Mouse (Mus musculus): Measurements from ENCODE around the gene Cacna1s.

The Cacna1s gene

DNA sequence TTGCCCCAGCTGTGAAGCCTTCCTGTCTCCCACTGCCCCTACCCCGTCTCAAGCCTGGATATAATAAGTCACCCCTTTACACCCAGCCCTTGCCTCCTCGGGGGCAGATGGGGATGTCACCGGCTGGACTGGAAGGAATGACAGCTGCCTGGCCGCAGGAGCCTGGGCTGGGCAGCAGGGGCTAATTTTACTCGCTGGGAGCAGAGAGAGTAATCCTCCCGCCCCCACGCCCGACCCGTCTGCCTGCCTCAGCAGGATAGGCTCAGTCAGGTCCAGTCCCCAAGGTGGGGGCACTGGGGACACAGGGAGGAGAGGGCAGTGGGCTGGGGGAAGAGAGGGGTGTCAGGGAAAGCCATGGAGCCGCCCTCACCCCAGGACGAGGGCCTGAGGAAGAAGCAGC is at the start of gene Cacna1s:
Gene Cacna1s (plus strand): TSS at position 204 of the 400 bp plus-strand sequence.
- no peak for DNase-seq

DNA sequence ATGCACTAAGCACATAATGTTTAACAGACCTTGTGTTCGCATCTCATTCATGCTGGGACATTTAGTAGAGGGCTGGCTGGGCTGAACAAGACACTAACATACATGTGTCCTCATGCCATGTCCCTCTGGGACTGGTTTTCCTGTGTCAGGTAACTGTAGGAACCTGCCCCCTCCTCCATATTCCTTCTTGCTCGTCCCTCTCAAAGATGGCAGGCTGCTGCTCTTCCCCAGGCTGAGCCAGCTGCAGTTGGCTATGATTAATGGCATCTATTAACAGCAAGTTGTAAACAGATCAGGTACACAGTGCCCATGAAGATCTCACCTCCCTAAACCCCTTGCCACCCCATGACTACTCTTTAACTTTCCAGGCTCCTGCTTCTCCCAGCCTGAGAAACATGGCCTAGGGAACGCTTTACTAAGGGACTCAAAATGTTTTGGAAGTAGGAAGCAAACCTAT is 46.2 kb upstream of the Cacna1s start, which contains the start of gene Igfn1:
Gene Igfn1 (minus strand): TSS at position 51 of the 457 bp plus-strand sequence.
- DNase-seq = no peak

DNA sequence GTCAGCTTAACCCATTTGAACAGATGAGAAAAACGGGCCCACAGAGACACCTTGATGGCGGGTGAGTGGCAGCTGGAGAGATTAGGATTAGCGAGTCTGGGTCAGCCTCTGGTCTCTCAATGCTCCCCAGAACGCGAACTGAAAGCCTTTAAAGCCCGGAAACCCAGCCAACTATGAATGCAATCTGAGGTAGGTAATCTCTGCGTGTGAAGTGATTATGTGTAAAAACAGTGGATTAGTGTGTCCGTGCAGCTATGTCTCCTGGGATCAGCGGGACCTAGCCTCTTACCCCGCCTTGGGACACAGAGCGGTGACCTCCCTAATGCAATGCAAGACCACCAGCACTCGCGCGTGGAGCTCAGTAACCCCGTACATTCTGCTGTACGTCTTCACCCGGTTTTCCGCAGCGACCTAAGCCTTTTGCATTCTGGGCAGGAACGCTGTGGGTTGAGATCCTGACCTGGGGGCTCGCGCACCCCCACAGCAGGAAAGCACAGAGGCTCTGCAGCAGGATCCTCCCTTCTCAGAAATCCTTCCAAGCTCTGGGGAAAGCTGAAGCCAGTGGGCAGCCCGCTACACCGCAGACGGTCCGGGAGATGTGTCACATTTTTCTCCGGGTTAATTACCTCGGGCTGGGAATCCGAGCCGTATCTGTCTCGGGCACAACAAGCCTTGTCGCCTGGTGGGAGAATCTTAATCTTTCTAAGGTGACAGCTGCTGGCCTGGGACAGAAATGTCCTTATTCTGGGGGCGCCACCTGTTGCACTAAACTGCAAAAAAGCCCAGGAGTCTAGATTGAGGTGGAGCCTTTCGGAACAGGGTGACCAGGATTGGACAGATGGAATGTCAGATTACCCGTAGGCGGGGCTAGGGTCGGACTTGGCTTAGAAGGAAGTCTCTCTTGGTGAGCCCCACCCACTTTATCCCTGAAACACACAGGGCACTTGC is 45.1 kb upstream of the Cacna1s start, which contains the start of gene Tmem9:
Gene Tmem9 (plus strand): TSS at position 940 of the 948 bp plus-strand sequence.
- peak; percentile 18 to 29 for DNase-seq

DNA sequence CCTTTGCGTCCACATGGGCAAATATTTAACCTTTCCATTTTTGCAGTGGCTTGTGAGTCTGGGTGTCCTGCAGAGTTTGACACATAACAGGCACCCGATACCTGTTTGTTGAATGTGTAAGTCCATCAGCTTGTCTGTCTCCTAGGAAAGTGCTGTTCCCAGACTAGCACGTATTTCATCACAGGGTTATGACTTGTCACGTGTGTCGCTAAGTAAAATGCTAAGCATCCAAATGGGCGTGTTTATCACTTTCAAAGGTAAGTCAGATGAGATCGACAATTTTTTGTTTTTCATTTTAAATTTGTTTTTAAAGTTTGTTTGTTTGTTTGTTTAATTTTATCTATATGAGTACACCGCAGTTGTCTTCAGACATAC is 44.4 kb upstream of the Cacna1s start:
- no peak for DNase-seq

DNA sequence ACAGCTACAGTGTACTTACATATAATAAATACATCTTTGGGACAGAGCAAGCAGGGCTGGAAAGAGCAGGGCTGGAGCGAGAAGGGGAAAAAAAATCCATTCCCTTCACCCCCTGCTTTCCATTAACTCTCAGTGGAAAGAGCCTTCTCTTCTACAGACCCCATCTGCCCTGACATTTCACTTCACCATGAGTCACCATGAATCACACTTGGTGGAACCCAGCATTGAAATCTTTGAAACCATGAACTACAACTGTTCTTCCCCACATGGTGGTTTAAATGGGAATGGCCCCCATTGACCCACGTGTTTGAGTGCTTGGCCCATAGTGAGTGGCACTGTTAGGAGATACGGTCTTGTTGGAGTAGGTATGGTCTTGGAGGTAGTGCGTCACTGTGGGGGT is 42.3 kb upstream of the Cacna1s start:
- DNase-seq = no peak

DNA sequence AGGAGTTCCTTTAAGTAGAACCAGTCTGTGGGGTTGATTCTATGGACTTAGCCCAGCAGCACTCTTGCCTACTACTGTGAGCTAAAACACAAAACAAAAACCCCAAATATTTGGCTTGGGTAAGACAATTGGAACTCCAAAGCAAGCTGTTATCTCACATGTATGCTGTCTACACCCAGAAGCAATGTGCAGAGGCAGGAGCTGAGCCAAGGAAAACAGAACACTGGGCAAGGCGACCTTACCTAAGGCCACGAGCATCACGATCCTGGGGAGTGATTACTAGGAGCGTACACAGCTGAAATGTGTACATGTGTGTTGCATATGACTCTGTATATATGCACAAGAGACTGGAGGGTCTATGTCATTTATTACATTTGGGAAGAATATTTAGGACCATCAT is 39.0 kb upstream of the Cacna1s start:
- DNase-seq = no peak

DNA sequence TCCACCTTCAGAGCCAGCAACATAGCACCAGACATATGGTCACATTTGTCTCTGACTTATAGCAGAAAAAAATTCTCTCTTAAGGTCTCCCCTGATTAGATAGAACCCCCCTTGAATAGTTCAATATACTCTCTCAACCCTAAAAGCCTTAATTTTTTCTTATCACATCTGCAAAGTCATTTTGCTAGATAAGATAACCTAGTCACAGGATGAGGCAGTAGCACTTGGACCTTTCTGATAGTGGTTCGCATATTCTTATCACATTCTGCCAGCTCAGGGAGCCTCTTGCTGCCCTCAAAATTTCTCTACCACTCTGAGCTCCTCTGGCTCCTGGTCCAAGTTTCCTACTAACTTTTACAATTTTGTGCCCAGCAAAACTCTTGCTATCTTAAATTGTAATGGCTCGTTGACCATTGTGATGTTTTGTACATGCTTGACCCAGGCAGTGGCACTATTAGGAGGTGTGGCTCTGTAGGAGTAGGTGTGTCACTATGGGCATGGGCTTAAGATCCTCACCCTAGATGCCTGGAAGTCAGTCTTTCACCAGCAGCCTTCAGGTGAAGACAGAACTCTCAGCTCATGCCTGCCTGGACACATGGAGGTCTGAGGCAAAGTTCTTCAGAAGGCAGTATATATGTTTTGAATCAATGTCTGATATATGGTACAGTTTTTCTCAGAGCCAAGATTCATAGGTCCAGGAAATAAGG is 37.6 kb upstream of the Cacna1s start:
- DNase-seq = no peak

DNA sequence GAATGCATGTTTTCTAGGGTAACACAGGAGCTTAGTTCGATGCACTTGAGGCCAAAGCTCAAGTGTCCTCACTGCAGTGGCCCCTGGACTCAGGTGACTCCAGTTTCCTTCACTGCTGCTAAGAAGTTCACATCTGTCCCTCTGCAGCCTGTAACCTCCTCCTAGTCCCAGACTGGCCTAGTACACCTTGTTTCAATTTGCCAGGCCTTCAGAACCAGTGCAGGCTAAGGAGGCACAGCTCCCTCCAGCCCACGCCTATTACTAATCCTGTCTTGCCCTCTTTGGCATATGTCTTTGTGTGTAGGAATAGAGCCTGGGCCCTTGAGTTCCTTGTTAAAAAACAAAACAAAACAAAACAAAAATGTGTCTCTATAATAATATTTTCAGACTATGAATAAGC is 35.2 kb upstream of the Cacna1s start:
- DNase-seq = no peak

DNA sequence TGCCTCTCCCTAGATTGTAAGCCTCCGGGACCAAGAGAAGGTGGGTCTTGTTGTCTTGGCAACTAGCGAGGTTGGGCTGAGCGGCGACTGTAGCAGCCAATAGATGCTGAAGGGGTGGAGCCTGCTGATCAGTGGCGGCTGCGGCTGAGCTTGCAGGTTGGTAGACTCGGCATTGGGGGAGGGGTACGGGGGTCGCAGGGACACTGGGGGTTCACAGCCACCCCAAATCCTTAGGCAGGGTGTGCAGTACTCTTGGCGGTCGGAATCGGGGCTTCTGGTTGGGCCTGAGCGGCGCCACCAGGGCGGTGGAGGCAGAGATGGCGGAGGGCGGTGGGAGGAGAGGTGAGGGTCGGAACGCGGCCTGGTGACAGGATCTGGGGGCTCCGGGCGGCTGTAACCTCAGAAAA is 34.6 kb upstream of the Cacna1s start:
- DNase-seq = peak; percentile 81 to 85

DNA sequence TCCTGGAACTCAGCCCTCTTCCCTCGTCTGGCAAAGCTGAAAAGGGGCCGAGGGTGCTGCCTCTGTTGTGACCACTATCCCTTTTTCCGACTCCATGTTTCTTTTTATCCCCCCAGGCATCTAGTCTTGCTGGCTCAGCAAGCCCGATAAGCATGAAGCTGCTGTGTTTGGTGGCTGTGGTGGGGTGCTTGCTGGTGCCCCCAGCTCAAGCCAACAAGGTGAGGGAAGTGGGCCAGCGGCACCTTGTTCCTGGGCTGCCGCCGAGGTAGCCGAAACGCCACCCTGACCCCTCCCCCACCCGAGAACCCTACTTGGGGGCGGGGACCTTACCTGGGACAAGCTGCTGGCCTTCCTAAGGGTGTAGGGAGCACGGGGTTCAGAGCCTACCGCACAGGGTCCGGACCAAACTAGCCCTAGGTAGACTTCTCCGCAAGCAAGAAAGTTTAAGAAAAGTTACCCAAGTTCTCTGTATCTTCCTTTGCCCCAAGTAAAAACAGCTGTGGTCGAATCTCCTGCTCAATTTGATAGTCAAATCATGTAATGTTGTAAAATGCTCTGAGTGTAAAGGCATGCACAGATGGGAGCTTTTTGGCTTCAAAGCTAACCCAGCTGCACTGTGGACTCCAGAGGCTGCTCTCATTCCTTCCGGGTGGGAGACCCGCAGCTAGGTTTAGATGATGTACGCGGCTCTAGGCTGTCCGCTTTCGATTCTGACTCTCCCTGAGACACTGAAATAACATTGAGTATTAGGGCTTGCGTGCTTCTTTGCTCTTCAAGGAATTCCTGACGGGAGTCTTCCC is 34.0 kb upstream of the Cacna1s start:
- peak; percentile 32 to 50 for DNase-seq

DNA sequence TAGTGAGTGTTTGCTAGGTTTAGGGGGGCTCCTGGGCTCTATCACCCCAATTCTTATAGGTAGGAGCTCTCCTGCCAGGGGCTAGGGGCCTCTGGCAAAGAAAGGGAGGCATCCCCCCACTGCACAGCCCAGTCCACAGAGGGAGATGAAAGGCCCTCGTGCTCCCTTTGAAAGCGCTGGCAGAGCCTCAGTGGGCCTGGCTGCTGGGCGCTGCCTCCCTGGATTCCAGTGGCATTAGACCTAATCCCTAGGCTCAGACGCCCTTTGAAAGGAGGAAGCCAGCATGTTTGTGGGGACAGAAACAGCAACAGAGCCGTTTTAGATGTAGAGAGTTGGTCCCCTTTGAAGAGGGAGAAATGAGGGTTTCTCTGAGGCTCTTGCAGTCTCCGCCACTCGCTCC is 22.3 kb upstream of the Cacna1s start:
- DNase-seq = no peak

DNA sequence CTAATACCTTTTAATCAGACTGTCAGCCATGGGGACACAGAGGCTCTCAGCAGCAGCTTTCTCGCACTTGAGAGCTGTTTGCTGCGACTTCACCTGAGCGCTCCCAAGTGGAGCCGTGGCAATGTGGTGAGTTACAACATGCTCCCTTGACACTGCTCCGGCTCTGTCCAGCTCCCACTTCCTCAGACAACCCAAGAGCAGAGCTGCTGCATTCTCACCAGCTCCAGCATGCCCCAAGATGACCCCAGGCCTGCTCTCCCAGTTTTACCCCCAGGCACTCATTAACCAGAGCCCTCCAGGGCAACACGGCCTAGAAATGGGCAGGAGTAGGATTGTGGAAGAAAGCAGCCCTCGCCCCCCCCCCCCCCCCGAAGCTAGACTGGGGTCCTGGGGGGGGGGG is 20.9 kb upstream of the Cacna1s start:
- no peak for DNase-seq

DNA sequence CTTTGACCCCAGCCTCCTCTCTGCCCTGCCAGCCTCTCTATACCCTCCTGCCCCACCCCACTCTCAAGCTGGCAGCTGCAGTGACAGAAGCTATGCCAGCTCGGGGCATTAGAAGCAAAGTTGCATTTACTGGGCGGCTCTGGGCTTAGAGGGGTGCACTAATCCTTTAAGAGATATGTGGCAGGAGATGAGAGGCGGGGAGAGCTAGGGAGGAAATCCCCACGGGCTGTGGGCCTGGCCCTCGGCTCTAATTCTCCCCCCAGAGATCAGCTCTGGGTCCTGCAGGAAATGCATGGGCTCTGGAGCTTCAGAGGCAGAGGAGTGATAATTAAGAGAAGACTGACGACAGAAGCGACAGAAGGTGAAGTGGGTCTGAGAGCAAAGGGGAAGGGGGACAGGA is 19.6 kb upstream of the Cacna1s start:
- no peak for DNase-seq

DNA sequence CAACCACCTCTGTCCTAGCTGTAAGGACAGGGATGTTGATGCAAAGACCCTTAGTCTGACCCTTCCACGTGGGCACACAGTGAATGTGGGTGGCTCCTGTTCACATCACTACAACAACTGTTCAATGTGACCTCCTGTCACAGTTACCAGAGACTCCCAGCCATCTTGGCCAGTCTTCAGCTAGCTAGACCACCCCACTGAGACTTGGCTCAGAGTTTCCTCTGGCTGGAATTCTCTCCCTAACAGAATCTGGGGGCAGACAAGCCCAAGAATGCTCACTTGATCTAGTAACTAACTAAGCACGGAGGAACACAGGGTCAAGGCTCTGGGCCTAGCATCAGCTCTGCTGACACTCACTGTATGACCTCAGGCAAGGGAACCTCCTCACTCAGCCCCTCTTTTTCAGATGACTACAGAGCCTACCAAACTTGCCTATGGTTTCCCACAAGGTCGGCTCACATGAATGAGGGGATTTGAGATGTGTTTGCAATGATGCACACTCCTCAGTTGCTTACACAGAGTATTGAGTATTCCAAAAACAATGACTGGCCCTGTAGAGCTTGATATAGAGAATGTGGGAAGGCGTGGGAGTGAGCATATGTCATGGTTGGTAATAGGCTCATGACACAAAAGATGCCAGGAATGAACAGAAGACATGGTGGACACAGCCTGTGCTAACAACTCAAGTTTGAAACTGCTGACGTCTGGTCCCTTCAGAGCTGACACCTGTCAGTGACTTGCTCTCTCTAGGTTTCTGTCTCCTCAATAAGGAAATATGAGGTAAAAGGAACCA is 13.6 kb upstream of the Cacna1s start:
- DNase-seq = no peak

DNA sequence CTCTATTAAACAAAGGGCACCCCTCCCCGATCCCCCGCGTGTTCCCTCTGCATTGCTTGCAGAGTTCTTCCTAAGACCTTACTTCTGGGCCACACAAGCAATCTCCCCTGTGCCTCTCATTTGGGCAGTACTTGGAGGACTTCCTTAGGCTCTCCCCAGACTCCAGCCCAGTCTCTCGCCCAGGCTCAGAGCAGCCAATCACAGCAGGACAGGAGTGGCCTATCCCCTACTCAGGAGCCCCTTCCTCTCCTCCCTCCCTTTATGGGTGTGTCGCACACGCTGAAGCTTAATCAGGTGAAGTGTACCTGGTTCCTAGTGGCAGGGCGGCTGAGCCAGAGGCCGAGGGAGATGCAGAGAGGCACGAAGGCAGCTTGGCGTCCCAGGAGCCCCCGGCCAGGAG is 12.1 kb upstream of the Cacna1s start:
- DNase-seq = no peak

DNA sequence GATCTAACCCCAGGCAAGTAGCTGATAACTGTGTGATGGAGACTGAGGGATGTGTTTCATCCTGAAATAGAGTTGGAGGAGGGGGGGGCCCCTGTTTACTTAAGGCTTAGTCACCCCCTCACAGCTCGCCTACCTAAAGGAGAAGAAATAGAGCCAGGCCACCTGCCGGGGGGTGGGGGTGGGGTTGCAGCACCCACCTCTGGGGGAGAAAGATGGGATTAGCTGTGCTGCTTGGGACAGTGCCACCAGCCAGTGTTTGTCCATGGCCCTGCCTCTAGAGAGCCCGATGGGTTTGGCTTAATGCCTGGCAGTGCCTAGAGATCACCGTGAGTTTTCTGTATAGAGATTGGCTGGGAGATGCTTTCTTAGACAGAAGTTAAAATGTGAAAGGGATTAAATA is 11.7 kb upstream of the Cacna1s start:
- DNase-seq = no peak

DNA sequence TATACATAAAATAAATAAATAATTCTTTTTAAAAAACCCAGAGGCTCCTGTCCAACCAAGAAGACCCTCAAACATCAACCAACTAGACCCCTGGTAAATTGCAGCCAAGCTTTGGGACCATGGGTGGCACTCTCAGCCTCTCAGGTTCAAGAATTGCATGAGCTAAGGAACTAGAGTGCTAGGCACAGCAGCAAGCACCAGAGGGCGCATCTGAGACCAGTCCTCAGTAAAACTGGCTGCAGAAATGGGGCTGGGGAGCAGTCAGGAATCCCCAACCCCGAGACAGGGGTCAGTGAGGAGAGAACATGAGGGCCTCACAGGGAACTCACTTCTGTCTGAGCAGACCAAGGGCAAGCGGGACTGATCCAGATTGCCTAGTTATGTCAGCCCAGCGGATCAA is 6.8 kb upstream of the Cacna1s start:
- DNase-seq = peak; percentile 12 to 15

DNA sequence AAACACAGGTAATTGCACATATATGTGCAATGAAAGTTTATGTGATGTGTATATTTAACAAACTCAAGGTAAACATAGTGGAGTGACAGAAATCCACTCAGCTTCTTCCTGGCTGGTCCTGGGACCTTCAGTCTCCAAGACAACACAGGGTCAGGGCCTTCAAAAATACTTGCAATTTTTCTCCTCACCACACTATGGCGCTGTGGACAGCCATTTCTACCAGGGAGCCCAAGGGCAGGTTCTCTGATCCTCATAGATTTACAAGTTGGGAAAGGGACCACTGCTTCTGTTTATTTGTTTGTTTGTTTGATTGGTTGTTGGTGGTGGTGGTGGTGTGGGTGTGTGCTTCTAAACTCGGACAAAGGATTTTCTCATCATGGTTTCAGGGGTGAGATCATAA is 5.1 kb upstream of the Cacna1s start:
- DNase-seq = no peak

DNA sequence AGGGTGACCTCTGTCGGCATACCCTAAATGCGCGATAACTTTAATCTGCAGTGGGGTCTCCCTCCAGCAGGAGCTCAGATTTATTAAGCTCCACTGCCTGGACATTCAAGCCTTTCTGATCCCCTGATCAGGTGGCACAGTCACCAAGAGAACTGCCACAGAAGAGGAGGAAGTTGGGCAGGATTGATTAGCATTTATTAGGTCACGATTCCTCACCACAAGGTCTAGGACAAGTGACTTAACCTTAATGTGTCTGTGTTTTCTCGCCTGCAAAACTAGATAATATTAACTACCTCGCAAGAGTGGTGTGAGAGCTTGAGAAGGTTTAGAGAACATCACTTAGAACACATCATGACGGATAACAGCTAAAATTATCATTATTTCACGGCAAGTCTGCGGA is 4.7 kb upstream of the Cacna1s start:
- DNase-seq = no peak

DNA sequence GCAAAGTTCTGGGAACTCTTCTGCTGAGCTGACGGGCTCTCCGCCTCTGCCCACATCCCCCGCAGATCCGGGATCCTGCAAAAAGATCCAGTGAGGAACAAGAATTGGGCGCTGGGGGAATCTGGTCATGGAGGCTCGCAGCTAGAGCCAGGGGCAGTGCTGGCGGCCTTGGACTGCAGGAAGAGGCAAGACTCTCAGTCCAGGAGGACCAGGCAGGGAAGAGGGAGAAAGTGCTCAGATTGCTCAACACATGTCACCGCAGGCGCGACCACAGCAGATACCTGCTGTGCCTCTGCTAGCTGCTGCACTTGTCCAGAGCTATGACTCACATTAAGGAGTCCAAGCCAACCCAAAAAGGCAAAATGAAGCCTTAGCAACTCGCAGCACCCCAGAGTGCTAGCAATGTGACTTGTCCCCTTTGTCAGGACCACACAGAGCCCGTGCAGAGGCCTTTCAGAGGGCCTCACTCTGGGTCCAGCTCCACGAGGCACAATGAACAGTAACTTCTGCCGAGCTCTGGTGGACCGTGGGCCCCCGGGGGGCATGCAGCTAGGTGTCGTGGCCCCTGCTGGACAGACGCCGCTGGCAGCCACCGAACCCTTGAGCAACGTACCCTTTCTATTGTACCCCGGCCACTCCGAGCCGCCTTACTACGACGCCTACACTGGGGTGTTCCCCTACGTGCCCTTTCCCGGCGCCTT is 2.1 kb upstream of the Cacna1s start, which contains the start of gene Ascl5:
Gene Ascl5 (plus strand): TSS at position 493 of the 701 bp plus-strand sequence.
- DNase-seq = no peak

DNA sequence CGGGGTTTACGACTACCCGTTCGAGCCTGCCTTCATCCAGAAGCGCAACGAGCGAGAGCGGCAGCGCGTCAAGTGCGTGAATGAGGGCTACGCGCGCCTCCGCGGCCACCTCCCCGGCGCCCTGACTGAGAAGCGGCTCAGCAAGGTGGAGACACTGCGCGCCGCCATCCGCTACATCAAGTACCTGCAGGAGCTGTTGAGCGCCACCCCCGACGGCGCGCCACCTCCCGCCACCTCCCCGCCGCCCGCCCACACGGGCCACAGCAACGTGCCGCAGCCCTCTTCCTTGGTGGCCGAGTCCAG is 1.6 kb upstream of the Cacna1s start:
- peak in 1 of 2 experiments; percentile 11 for DNase-seq

DNA sequence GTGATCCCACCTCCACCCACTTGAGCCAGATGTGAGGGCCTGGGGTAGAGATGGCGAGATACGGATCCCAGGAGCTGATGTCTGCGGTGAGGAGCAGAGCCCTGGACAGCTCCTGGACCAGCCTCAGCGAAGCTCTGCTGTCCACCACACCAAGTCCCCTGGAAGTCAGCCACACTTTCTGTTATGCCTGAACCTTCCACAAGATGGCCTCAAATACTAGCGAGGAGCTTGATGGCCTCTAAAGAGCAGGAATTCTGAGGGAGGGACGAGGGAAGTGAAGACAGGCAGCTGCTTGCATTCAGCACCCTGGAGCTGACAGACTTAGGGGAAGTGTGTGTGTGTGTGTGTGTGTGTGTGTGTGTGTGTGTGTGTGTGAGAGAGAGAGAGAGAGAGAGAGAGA is 1.1 kb upstream of the Cacna1s start:
- DNase-seq = peak in 1 of 2 experiments; percentile 8

Data from thymus, adult 18-20 months (tissue).